Mouse (Mus musculus): Measurements from ENCODE around the gene Tirap.

DNA sequence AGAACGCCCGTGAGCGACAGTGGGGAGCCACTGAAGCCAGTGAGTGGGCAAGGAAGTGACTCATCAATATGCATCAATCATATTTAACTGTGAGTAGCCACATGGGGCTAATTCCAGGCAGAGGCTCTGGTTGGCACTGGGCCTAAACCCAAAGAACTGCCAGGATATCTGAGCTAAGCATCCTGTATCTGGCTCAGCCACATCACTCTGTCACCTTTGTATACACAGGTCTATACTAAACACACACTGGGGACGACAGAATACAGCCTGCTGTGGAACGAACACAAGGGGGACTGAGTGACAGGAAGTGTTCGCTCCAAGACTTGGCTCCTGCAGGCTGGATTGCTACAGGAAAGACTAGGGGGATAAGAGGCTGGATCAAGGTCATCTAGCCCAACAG, 64.5 kb downstream of the Tirap start:
- TF ChIP-seq CTCF (IDR thresholded peaks at IDR 0.05; ENCODE audit: low read depth) (0 out of 2 replicates have a peak, but pooled peaks have one; percentile 6), EP300 (optimal IDR thresholded peaks at IDR 0.05) (no peak)

All from stomach, postnatal 0 days (tissue).